Mouse (Mus musculus): ENCODE measurements around the gene Igsf1. TPM values are rescaled to one million over a fixed set of nuclear protein-coding genes. Genes with fewer than 3 reads are reported as not detected.

Gene Igsf1
- polyA plus RNA-seq (2015; fragmentation: Nextera tagmentation; extraction: Ambion mirVana) = 3.2 and 4.0 TPM in 2 replicates

- 18% methylated on average over 27 of the region's 28 CpGs for WGBS
- Histone ChIP-seq H3K9me3 (no peaks in the 10 kb centered on the region), H3K36me3 (no peaks in the 10 kb centered on the region), H3K4me3 (peak within 1 kb of the TSS; percentile 48), H3K27me3 (replicated peaks) (no peaks in the 10 kb centered on the region), H3K4me1 (no peaks in the 10 kb centered on the region), H3K9ac (peak within 1 kb of the TSS; percentile 50; the same call in 1 of the 2 replicates), H3K27ac (replicated peaks) (no peak within 1 kb of the TSS), H3K4me2 (peak within 1 kb of the TSS; percentile 72)
- no peak for ATAC-seq (ENCODE audit: extremely low read depth, insufficient number of reproducible peaks, low FRiP score, low TSS enrichment)
Observed at GRCm38 (mm10) chrX:49797213-49798019, at the start of gene Igsf1. TSS of gene Igsf1 (minus strand) at chrX:49797749.

- no peaks in the 10 kb centered on the region for H3K9me3 ChIP-seq
- no peak overlapping the region for H3K9ac ChIP-seq
- no peaks in the 10 kb centered on the region for H3K27me3 ChIP-seq (replicated peaks)
- WGBS = 15% methylated on average over 2 of the region's 2 CpGs
- H3K4me2 ChIP-seq = no peak overlapping the region
- ATAC-seq (ENCODE audit: extremely low read depth, insufficient number of reproducible peaks, low FRiP score, low TSS enrichment) = no peak
- H3K27ac ChIP-seq (replicated peaks) = no peak overlapping the region
- no peaks in the 10 kb centered on the region for H3K36me3 ChIP-seq
- no peaks in the 10 kb centered on the region for H3K4me1 ChIP-seq
- no peak overlapping the region for H3K4me3 ChIP-seq
Observed at GRCm38 (mm10) chrX:49770828-49771227, 26.7 kb downstream of the Igsf1 start.

GRCm38 (mm10) chrX:49745192-49745591 is 52.4 kb downstream of the Igsf1 start:
- no peak overlapping the region for H3K4me2 ChIP-seq
- H3K9ac ChIP-seq = no peak overlapping the region
- H3K4me1 ChIP-seq = no peaks in the 10 kb centered on the region
- H3K4me3 ChIP-seq = no peak overlapping the region
- 46% methylated on average over 5 of the region's 5 CpGs for WGBS
- H3K36me3 ChIP-seq = no peaks in the 10 kb centered on the region
- ATAC-seq (ENCODE audit: extremely low read depth, insufficient number of reproducible peaks, low FRiP score, low TSS enrichment) = no peak
- H3K27me3 ChIP-seq (replicated peaks) = no peaks in the 10 kb centered on the region
- no peaks in the 10 kb centered on the region for H3K9me3 ChIP-seq
- no peak overlapping the region for H3K27ac ChIP-seq (replicated peaks)

GRCm38 (mm10) chrX:49734959-49735358 is 62.6 kb downstream of the Igsf1 start, which contains the start of gene Olfr1321:
TSS of gene Olfr1321 (minus strand) at chrX:49735059.
- WGBS = 78% methylated on average over 2 of the region's 2 CpGs
- no peaks in the 10 kb centered on the region for H3K4me1 ChIP-seq
- H3K4me3 ChIP-seq = no peak within 1 kb of the TSS
- H3K9me3 ChIP-seq = no peaks in the 10 kb centered on the region
- no peak within 1 kb of the TSS for H3K9ac ChIP-seq
- ATAC-seq (ENCODE audit: extremely low read depth, insufficient number of reproducible peaks, low FRiP score, low TSS enrichment) = no peak
- no peak within 1 kb of the TSS for H3K27ac ChIP-seq (replicated peaks)
- no peaks in the 10 kb centered on the region for H3K27me3 ChIP-seq (replicated peaks)
- H3K36me3 ChIP-seq = no peaks in the 10 kb centered on the region
- H3K4me2 ChIP-seq = no peak within 1 kb of the TSS

Other genes with a start within 250 kb of the Igsf1 start
- gene Olfr1320, start 125.4 kb downstream of the Igsf1 start, polyA plus RNA-seq (2015; fragmentation: Nextera tagmentation; extraction: Ambion mirVana) = not detected in 2 replicates
- not detected in 2 replicates for gene Olfr1321, start 62.7 kb downstream of the Igsf1 start, polyA plus RNA-seq (2015; fragmentation: Nextera tagmentation; extraction: Ambion mirVana)
- gene Olfr1322, start 93.7 kb upstream of the Igsf1 start, polyA plus RNA-seq (2015; fragmentation: Nextera tagmentation; extraction: Ambion mirVana) = not detected in 2 replicates
- gene Olfr1323, start 221.6 kb upstream of the Igsf1 start, polyA plus RNA-seq (2015; fragmentation: Nextera tagmentation; extraction: Ambion mirVana) = not detected in 2 replicates

Measured in heart, embryonic 13.5 days (tissue).